Mouse (Mus musculus): ENCODE results near the gene Olfr1366. TPM values are rescaled to one million over a fixed set of nuclear protein-coding genes. Genes with fewer than 3 reads are reported as not detected.
"Not testable (repeated sequence)": the region's sequence is repeated elsewhere in the genome, so short reads cannot be mapped to it uniquely, and the experiment has no call there.

The Olfr1366 gene
- total RNA-seq (2021), result not detected
- long read RNA-seq, experiment 1, result 0 reads
- long read RNA-seq, experiment 2, result 0 reads

DNA sequence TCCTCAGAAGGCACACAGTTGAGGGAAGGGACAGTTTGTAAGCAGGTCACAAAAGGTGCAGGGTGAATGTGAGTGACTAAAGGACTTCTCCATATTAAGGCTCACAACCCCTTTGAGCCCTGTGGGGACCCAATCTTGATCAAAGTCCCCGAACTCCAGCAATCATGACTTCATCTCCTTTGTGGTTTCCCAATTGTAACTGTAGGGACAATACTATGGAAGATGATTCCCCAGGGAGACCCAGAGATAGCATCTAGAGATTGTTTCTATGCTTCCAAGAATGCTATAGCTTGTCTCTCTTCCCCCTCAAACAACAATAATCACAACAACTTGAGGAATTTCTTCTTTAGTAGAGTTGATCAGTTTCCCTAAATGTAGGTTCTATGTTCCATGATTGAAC lies at the start of gene Olfr1366:
Olfr1366 (minus strand) TSS at position 101 of the 400 bp plus-strand sequence.
- DNase-seq (ENCODE audit: low spot score in 2 of 2), result no peak

DNA sequence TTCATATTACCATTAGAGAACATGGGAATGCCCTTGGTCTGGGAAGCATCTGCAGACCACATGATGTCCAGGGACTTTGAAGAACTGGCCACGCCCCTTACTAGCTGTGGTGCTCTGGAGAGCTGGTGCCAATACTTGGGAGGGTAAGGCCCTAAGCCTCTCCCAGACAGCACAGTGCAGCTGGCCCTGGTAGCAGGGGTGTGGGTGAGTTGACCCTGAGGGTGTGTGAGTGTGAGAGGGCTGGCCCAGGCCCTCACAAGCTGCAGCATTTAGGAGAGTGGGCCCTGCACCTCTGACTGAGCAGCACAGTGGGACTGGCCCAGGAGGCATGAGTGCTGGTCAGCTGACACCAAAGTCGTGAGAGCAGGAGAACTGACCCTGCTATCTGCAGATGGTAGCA lies 49.0 kb upstream of the Olfr1366 start:
- no peak for DNase-seq (ENCODE audit: low spot score in 2 of 2)

DNA sequence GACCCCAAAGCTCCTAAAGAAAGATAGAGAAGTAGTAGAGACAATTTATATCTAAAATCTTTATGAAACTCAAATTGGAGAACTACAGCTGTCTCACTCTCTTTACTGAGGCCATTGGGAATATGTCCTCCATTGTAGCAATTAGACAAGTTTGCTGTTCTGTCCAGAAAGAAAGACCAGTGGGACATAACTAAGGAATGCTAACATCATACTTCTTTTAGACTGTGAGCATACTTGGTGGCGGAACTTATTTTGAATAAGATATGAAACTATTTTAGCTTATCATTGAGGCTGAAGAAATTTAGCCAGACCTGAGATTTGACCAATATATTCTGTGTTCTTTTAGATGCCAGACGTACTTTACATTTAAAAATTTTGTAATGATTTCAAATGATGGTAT lies 39.1 kb upstream of the Olfr1366 start, which contains the start of gene Olfr1364:
Olfr1364 (minus strand) TSS at position 101 of the 400 bp plus-strand sequence.
- DNase-seq (ENCODE audit: low spot score in 2 of 2), result no peak

DNA sequence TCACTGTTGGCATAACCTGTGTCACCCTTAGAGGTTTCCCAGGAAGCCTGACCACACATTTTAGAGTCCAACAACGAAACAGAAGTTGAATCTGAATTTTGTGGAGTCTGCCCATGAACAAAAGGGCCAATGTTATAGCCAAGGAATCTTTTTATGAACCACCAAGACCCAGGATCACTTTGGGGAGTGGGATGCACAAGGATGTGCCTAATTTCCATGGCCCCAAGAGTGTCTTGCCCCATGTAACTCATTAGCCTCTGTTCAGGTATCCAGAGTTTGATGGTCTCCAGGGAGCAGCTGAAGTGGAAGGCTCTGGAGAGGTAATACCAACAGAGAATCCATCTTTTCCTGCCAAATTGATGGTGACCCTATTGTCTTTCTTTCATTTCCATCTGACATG lies 17.2 kb upstream of the Olfr1366 start, which contains the start of gene Olfr1535:
Olfr1535 (minus strand) TSS at position 101 of the 400 bp plus-strand sequence.
- no peak for DNase-seq (ENCODE audit: low spot score in 2 of 2)

GRCm38 (mm10) chr13:21550416-21551110 lies 8.0 kb upstream of the Olfr1366 start:
- no peak for DNase-seq (ENCODE audit: low spot score in 2 of 2)

GRCm38 (mm10) chr13:21549487-21549886 lies 6.9 kb upstream of the Olfr1366 start:
- no peak for DNase-seq (ENCODE audit: low spot score in 2 of 2)

- DNase-seq (ENCODE audit: low spot score in 2 of 2), result peak; percentile 87 to 88
Measured at GRCm38 (mm10) chr13:21530781-21531201, 11.8 kb downstream of the Olfr1366 start, which contains the start of gene Zkscan8. Zkscan8 (minus strand) TSS chr13:21531120.

GRCm38 (mm10) chr13:21530136-21530535 lies 12.5 kb downstream of the Olfr1366 start:
- DNase-seq (ENCODE audit: low spot score in 2 of 2), result no peak

DNA sequence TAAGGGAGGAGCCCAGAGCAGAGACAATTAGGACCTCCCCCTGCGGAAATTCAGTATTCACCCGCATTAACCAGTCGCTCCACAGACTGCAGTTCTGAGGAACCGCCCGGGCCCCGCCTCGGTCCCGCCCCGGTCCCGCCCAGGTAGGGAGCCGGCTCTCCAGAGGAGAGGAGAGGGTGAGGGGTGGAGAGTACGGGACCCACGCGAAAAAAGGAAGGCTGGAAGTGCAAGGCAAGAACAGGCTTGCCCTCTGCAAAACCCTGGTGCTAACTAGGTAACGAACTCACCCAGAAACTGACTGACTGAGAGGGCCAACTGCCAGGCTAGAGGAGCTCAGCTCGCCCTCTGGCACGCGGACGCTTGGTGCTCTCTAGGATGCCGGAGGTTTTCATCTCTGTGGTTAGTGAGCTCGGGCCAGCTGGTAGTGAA lies 36.4 kb downstream of the Olfr1366 start:
- peak; percentile 73 to 81 for DNase-seq (ENCODE audit: low spot score in 2 of 2)

DNA sequence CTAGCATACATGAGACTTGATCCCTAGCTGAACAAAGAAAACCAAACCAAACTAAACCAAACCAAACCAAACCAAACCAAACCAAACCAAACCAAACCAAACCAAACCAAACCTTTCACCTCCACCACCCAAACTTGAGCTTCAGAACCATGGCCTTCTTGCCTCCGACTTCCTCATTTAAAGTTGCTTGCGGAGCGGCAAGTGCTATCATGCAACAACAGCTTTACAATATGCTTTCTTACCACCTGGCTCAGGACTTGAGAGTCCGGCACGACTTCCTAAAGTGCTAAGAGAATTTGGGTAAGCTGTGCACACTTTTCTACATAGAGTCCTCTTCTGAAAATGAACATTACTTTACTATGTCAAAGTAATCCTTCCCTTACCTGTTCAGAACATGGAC lies 40.3 kb downstream of the Olfr1366 start:
- no peak for DNase-seq (ENCODE audit: low spot score in 2 of 2)

- not testable (repeated sequence) for DNase-seq (ENCODE audit: low spot score in 2 of 2)
Measured at GRCm38 (mm10) chr13:21501182-21501581, 41.4 kb downstream of the Olfr1366 start, which contains the start of gene Gm11273. Gm11273 (minus strand) TSS chr13:21501418.

DNA sequence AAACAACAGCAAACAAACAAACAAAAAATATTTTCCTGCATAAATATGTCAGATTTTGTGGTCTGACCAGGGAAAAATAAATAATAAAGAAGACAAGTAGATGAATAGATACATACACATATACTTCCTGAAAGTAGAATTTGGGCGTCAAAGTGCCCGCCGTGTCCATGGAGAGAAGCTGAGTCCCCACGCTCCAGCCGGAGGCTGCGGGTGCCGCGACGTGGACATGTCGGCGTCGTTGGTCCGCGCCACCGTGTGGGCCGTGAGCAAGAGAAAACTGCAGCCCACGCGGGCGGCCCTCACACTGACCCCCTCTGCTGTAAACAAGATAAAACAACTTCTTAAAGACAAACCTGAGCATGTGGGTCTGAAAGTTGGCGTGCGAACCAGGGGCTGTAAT lies 47.5 kb downstream of the Olfr1366 start, which contains the start of gene AK157302:
AK157302 (plus strand) TSS at position 144 of the 400 bp plus-strand sequence.
- DNase-seq (ENCODE audit: low spot score in 2 of 2), result no peak

- no peak for DNase-seq (ENCODE audit: low spot score in 2 of 2)
Measured at GRCm38 (mm10) chr13:21492847-21493246, 49.8 kb downstream of the Olfr1366 start.

DNA sequence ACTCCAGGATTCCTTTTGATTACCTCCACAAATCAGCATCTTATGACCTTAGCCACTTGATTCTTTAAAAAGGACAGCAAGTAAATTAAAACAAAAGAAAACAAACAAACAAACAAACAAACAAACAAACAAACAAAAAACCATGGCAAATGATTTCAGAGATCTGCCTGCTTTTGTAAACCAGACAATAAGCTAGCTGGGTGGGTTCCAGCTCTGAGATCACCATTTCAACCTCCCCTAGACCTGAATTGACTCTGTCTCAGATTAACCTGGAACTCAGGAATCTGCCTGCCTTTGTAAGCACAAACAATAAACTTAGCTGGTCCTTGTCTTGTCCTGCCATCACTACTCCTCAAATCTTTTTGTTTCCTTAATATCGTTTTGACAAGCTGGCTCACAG lies 55.7 kb downstream of the Olfr1366 start:
- no peak for DNase-seq (ENCODE audit: low spot score in 2 of 2)

Other genes starting within 250 kb of the Olfr1366 start
- not detected for gene Gpx6, start 230.7 kb downstream of the Olfr1366 start, total RNA-seq (2021)
- gene Olfr1367, start 195.9 kb downstream of the Olfr1366 start, total RNA-seq (2021), result not detected
- 1 to 10 TPM; 8.3 to 9.0 TPM for gene Zscan12, start 180.0 kb downstream of the Olfr1366 start, total RNA-seq (2021)
- 10 to 100 TPM; 37.5 to 37.6 TPM for gene Zkscan3, start 140.1 kb downstream of the Olfr1366 start, total RNA-seq (2021)
- gene Pgbd1, start 101.8 kb downstream of the Olfr1366 start, total RNA-seq (2021), result 1 to 10 TPM; 1.3 TPM
- gene Zscan26, start 89.1 kb downstream of the Olfr1366 start, total RNA-seq (2021), result 10 to 100 TPM; 33.9 to 35.6 TPM
- gene Nkapl, start 74.3 kb downstream of the Olfr1366 start, total RNA-seq (2021), result under 1 TPM; 0.69 to 0.74 TPM
- 1 to 10 TPM; 6.7 to 7.7 TPM for gene Zkscan4, start 63.9 kb downstream of the Olfr1366 start, total RNA-seq (2021)
- gene Gm10065, start 63.4 kb downstream of the Olfr1366 start, total RNA-seq (2021), result not detected
- gene AK157302, start 47.6 kb downstream of the Olfr1366 start, total RNA-seq (2021), result 10 to 100 TPM; 15.9 to 17.4 TPM
- 10 to 100 TPM; 64.8 to 76.7 TPM for gene Gm11273, start 41.4 kb downstream of the Olfr1366 start, total RNA-seq (2021)
- 10 to 100 TPM; 16.2 to 16.9 TPM for gene Zkscan8, start 11.7 kb downstream of the Olfr1366 start, total RNA-seq (2021)
- gene Olfr1535, start 17.1 kb upstream of the Olfr1366 start, total RNA-seq (2021), result not detected
- not detected for gene Olfr1364, start 39.0 kb upstream of the Olfr1366 start, total RNA-seq (2021)
- gene Olfr1362, start 71.2 kb upstream of the Olfr1366 start, total RNA-seq (2021), result not detected
- not detected for gene Olfr11, start 99.7 kb upstream of the Olfr1366 start, total RNA-seq (2021)
- gene Olfr1361, start 120.6 kb upstream of the Olfr1366 start, total RNA-seq (2021), result not detected
- gene Olfr1360, start 134.6 kb upstream of the Olfr1366 start, total RNA-seq (2021), result not detected
- not detected for gene Olfr1359, start 155.3 kb upstream of the Olfr1366 start, total RNA-seq (2021)
- gene Hist1h2bl, start 173.3 kb upstream of the Olfr1366 start, total RNA-seq (2021), result 10 to 100 TPM; 31.7 to 51.2 TPM
- 10 to 100 TPM; 17.4 to 55.0 TPM for gene Hist1h2ai, start 173.6 kb upstream of the Olfr1366 start, total RNA-seq (2021)
- 10 to 100 TPM; 68.2 to 84.2 TPM for gene Hist1h3h, start 174.9 kb upstream of the Olfr1366 start, total RNA-seq (2021)
- 10 to 100 TPM in 1 of 2 experiments, 1 to 10 TPM in 1; 8.6 to 12.7 TPM for gene Hist1h2bm, start 179.2 kb upstream of the Olfr1366 start, total RNA-seq (2021)
- gene Hist1h4j, start 192.3 kb upstream of the Olfr1366 start, total RNA-seq (2021), result 10 to 100 TPM; 14.3 to 15.3 TPM
- gene Hist1h4k, start 207.7 kb upstream of the Olfr1366 start, total RNA-seq (2021), result 100 to 1,000 TPM; 229 to 266 TPM
- gene Hist1h2ak, start 211.0 kb upstream of the Olfr1366 start, total RNA-seq (2021), result 10 to 100 TPM; 17.1 to 19.9 TPM
- gene Hist1h2bn, start 211.3 kb upstream of the Olfr1366 start, total RNA-seq (2021), result 10 to 100 TPM; 18.8 to 20.0 TPM
- 10 to 100 TPM; 10.5 to 20.6 TPM for gene Hist1h1b, start 237.8 kb upstream of the Olfr1366 start, total RNA-seq (2021)
- gene Hist1h3i, start 240.6 kb upstream of the Olfr1366 start, total RNA-seq (2021), result 10 to 100 TPM; 59.5 to 93.2 TPM
- 1 to 10 TPM; 1.7 to 1.8 TPM for gene Hist1h2an, start 244.4 kb upstream of the Olfr1366 start, total RNA-seq (2021)
- gene Hist1h2bp, start 244.7 kb upstream of the Olfr1366 start, total RNA-seq (2021), result 10 to 100 TPM; 12.3 to 16.4 TPM

All from layer of hippocampus, postnatal 14 days (tissue).